Mouse (Mus musculus): ENCODE results near the gene B9d2. TPM values are rescaled to one million over a fixed set of nuclear protein-coding genes. Genes with fewer than 3 reads are reported as not detected.

Gene B9d2
- polyA plus RNA-seq, 1 experiment from 2014 or later, result 47.3 TPM

DNA sequence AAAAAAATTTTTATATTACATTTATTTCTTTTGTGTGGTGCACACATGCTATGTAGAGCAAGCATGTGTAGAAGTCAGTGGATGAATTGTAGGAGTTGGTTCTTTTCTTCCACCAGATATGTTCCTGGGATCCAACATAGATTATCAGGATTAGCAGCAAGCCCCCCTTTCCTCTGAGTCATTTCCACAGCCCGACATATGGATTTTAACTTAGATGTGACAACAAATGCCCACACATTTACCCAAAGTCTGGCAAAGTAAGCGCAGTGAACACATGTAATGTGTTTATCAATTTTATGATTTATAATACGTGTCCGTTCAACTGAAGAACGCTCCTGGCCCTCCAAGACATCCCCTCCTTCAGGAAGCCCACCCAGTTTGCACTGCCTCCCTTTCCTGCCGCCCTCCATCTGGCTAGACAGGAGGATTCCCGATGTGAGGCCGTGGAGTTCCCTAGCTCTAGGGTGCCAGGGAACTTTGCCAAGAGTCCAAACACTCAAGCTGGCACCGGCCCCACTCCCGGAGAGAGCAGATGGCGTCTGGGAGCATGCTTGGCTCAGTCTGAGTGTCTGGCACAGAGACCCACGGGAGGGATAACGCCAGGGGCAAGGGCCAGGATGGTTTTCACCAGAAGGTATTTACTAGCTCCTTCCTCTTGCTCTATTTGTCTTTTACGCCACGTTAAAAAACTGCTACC is 4.3 kb upstream of the B9d2 start:
- H3K9me3 ChIP-seq, result no peaks in the 10 kb centered on the region
- no peak overlapping the region for H3K4me3 ChIP-seq
- WGBS, result 51% methylated on average over 15 of the region's 15 CpGs
- peaks cover 23% of the 10 kb centered on the region for H3K27me3 ChIP-seq (replicated peaks)
- H3K27ac ChIP-seq, result peak overlapping the region; percentile 66
- H3K4me2 ChIP-seq, result no peak overlapping the region
- peaks cover 18% of the 10 kb centered on the region for H3K4me1 ChIP-seq
- no peak overlapping the region for H3K9ac ChIP-seq
- no peak for ATAC-seq (replicated peaks)
- no peaks in the 10 kb centered on the region for H3K36me3 ChIP-seq (replicated peaks)

DNA sequence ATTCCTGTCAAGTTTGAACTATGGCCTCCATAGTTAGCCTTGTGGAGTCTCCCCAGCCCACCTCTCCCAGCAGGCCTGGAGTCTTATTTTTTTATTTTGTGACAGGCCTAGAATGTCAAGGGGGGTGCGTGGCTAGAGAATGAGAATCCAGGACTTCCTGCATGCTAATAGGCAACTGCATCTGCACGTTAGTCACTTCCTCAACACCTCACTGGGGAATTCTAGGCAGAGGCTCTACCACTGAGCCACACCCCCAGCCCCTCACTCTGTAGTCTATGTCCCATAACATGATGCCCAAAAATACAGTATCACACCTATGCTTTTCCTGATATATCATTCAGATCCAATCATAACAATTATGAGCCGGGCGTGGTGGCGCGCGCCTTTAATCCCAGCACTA is 3.6 kb upstream of the B9d2 start:
- no peaks in the 10 kb centered on the region for H3K9me3 ChIP-seq
- peaks cover 23% of the 10 kb centered on the region for H3K27me3 ChIP-seq (replicated peaks)
- no peak overlapping the region for H3K4me3 ChIP-seq
- 89% methylated on average over 7 of the region's 7 CpGs for WGBS
- peaks cover 26% of the 10 kb centered on the region for H3K4me1 ChIP-seq
- no peak overlapping the region for H3K4me2 ChIP-seq
- no peak overlapping the region for H3K9ac ChIP-seq
- ATAC-seq (replicated peaks), result no peak
- H3K27ac ChIP-seq, result peak overlapping the region; percentile 66
- H3K36me3 ChIP-seq (replicated peaks), result no peaks in the 10 kb centered on the region

DNA sequence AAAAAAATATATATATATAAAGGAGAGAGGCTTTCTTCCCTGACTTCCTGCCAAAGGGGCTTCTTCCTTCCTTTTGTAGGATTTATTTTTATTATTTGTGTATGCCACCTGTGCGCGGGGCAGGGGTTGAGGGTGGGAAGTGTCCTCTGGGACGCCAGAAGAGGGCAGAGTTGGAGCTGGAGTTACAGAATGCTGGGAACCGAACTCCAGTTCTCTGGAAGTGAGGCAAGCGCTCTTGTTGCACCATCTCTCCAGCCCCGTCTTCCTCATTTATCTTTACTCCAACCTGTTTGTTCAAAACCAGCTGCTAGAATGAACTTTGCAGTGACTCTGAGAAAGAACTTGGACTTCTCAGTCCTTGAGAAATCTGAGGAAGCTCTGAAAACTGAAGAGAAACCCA is 609 bp upstream of the B9d2 start:
- Histone ChIP-seq H3K36me3 (replicated peaks) (no peaks in the 10 kb centered on the region), H3K27me3 (replicated peaks) (peaks cover 5% of the 10 kb centered on the region; the same call in 1 of the 2 replicates), H3K9ac (peak overlapping the region; percentile 67; the same call in 1 of the 2 replicates), H3K4me1 (peaks cover 25% of the 10 kb centered on the region), H3K4me3 (peak overlapping the region; percentile 70), H3K27ac (peak overlapping the region; percentile 98), H3K9me3 (no peaks in the 10 kb centered on the region), H3K4me2 (peak overlapping the region; percentile 64)
- 18% methylated on average over 6 of the region's 6 CpGs for WGBS
- no peak for ATAC-seq (replicated peaks)

DNA sequence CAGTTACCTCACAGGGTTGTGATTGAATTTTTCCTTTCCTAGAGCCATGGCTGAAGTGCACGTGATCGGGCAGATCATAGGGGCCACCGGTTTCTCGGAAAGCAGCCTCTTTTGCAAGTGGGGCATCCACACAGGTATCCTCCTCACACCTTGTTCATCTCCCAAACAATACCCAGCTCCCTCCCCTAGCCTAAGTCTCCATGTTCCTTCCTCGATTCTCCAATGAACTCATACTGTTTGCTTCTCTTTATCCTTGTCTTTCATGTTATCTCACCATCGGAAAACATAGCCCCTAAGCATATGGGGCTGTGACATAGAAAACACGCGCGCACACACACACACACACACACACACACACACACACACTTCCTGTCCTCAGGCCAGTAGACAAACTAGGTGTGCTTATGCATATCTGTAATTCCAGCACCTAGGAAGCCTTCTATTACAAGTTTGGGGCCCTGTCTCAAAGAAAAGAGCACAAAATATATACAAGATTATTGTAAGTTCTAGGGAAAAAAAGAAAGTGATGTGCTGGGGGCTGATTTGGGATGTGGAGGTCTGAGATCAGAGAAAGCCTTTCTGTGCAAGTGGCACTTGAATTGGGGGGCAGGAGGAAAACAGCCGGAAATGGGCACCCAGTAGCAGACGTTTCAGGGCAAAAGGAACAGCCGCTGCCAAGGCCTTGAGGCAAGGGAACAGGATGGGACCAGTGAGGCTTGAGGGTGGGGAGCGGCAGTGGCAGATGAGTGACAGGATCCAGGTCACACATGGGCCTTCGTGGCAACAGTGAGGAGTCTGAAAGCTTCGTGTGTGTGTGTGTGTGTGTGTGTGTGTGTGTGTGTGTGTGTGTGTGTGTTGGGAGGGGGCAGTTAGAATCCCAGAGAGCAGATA is 1.0 kb downstream of the B9d2 start:
- no peaks in the 10 kb centered on the region for H3K36me3 ChIP-seq (replicated peaks)
- peak overlapping the region; percentile 70 for H3K4me3 ChIP-seq
- ATAC-seq (replicated peaks), result 0 out of 2 replicates have a peak, but pooled peaks have one; percentile 4
- H3K27ac ChIP-seq, result peak overlapping the region; percentile 98
- WGBS, result 57% methylated on average over 15 of the region's 15 CpGs
- peak overlapping the region; percentile 64 for H3K4me2 ChIP-seq
- H3K27me3 ChIP-seq (replicated peaks), result peaks cover 12% of the 10 kb centered on the region
- peak overlapping the region; percentile 67 for H3K9ac ChIP-seq
- H3K9me3 ChIP-seq, result no peaks in the 10 kb centered on the region
- peaks cover 25% of the 10 kb centered on the region for H3K4me1 ChIP-seq

DNA sequence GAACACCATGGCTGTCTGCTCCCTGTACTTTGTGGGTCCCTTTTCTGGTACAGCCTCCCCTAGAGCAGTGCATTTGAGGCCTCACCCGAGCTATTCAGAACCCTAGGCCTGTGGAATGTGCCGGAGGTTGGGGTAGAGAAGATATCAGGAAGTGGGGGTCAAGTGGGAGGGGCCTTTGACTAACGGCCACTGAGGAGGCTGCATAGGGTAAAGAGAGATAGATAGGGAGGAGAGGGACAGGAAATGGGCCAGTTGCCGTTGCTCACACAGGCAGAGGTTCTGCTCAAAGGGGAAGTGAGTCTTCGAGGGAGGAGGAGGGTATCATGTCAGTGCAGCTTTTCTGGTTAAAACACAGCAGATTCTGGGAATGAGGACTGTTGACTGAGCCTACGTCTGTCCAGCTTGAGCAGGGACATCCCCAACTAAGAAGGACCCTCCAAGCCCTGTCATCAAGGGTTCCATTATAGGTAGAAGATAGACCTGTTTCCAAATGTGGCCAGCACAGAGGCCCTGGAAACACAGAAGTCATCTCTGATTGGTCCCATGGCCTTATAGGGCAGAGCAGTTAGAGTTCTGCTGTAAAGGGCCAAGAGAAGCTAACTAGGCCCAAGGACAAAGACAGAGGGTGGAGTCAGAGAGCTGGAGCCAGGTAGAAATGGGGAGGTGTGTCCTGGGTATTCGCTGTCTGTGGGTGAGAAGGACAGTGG is 3.0 kb downstream of the B9d2 start:
- Histone ChIP-seq H3K9me3 (no peaks in the 10 kb centered on the region), H3K4me2 (no peak overlapping the region), H3K9ac (no peak overlapping the region), H3K4me3 (no peak overlapping the region), H3K36me3 (replicated peaks) (no peaks in the 10 kb centered on the region), H3K27me3 (replicated peaks) (peaks cover 32% of the 10 kb centered on the region), H3K27ac (no peak overlapping the region), H3K4me1 (peaks cover 45% of the 10 kb centered on the region)
- no peak for ATAC-seq (replicated peaks)
- WGBS, result 77% methylated on average over 7 of the region's 7 CpGs

DNA sequence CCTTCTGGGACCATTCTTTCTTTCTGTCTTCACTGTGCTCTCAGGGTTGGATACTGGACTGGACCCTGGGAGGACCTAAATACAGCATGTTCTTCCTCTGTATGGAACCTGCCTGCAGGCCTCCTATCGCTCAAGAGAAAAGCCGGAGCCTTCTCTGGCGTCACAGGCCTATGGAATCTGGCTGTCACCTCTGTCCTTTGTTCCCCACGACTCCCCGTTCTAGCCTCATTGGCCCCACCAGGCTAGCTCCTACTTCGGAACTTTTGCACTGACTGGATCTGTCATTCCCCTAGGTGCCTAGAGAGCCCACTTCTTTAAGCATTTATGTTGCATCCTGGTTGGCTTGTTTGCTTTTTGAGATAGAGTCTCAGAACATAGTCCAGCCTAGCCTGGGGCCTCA is 4.1 kb downstream of the B9d2 start:
- H3K9ac ChIP-seq, result no peak overlapping the region
- no peaks in the 10 kb centered on the region for H3K9me3 ChIP-seq
- H3K27me3 ChIP-seq (replicated peaks), result peaks cover 42% of the 10 kb centered on the region
- 86% methylated on average over 6 of the region's 6 CpGs for WGBS
- H3K27ac ChIP-seq, result no peak overlapping the region
- ATAC-seq (replicated peaks), result no peak
- no peaks in the 10 kb centered on the region for H3K36me3 ChIP-seq (replicated peaks)
- H3K4me3 ChIP-seq, result no peak overlapping the region
- H3K4me2 ChIP-seq, result no peak overlapping the region
- peaks cover 55% of the 10 kb centered on the region for H3K4me1 ChIP-seq

DNA sequence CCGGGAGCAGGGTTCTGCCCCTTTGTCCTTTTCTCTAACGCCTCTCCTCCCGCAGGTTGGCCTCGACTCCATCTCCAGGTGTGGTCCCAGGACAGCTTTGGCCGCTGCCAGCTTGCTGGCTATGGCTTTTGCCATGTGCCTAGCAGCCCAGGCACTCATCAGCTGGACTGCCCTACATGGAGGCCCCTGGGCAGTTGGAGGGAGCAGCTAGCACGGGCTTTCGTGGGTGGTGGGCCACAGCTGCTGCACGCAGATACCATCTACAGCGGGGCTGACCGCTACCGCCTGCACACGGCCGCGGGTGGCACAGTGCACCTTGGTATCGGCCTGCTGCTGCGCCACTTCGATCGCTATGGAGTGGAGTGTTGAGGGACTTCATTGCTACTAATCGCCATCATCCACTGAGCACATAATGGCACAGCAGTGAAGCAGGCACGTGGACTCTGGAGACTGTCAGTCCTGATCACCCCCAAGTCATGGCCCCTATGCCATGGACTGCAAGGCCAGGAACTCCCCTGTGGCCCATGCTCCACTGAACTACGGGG is 5.4 kb downstream of the B9d2 start:
- no peaks in the 10 kb centered on the region for H3K36me3 ChIP-seq (replicated peaks)
- peaks cover 54% of the 10 kb centered on the region for H3K27me3 ChIP-seq (replicated peaks)
- WGBS, result 72% methylated on average over 21 of the region's 21 CpGs
- H3K4me1 ChIP-seq, result peaks cover 49% of the 10 kb centered on the region
- H3K4me2 ChIP-seq, result no peak overlapping the region
- no peak overlapping the region for H3K4me3 ChIP-seq
- ATAC-seq (replicated peaks), result no peak
- H3K9ac ChIP-seq, result no peak overlapping the region
- no peak overlapping the region for H3K27ac ChIP-seq
- no peaks in the 10 kb centered on the region for H3K9me3 ChIP-seq

DNA sequence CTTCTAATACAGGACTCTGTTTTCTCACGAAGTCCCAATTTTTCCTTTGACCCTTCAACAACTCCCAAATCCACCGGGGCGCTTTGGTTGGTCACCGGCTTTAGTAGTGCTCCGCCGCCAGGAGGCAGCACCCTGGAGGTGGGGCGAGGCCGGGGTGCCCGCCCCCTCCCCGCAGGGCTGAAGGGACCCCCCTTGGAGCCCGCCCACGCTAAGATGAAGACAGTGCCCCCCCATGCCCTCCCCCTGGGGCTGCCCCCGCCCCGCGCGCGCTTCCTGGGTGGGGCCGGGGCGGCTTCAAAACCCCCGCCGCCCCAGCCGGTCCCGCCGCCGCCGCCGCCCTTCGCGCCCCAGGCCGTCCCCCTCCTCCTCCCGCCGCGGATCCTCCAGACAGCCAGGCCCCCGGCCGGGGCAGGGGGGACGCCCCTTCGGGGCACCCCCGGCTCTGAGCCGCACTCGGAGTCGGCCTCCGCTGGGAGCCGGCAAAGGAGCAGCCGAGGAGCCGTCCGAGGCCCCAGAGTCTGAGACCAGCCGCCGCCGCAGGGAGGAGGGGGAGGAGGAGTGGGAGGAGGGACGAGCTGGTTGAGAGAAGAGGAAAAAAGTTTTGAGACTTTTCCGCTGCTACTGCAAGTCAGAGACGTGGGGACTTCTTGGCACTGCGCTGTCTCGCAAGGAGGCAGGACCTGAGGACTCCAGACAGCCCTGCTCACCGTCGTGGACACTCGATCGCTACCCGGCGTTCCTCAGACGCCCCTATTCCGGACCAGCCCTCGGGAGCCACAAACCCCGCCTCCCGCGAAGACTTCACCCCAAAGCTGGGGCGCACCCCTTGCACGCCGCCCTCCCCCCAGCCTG is 6.3 kb downstream of the B9d2 start, which contains the start of gene Tgfb1:
TSS of gene Tgfb1 (plus strand) at position 323 of the 852 bp plus-strand sequence.
- H3K4me1 ChIP-seq, result peaks cover 40% of the 10 kb centered on the region
- H3K27ac ChIP-seq, result no peak within 1 kb of the TSS
- no peaks in the 10 kb centered on the region for H3K36me3 ChIP-seq (replicated peaks)
- ATAC-seq (replicated peaks), result no peak
- H3K27me3 ChIP-seq (replicated peaks), result peaks cover 59% of the 10 kb centered on the region
- H3K4me3 ChIP-seq, result peak within 1 kb of the TSS; percentile 39
- H3K9ac ChIP-seq, result peak within 1 kb of the TSS; percentile 39
- no peaks in the 10 kb centered on the region for H3K9me3 ChIP-seq
- under 1% methylated on average over 44 of the region's 69 CpGs for WGBS
- peak within 1 kb of the TSS; percentile 67 for H3K4me2 ChIP-seq

DNA sequence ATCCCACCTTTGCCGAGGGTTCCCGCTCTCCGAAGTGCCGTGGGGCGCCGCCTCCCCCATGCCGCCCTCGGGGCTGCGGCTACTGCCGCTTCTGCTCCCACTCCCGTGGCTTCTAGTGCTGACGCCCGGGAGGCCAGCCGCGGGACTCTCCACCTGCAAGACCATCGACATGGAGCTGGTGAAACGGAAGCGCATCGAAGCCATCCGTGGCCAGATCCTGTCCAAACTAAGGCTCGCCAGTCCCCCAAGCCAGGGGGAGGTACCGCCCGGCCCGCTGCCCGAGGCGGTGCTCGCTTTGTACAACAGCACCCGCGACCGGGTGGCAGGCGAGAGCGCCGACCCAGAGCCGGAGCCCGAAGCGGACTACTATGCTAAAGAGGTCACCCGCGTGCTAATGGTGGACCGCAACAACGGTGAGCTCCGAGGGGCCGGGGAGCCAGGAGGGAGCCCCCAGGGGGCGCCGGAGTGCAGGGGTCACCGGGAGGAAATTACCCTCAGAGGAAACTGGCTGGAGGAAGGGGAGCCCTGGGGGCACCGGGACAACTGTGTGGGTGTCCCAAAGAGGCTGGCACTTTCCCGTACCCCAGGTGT is 7.3 kb downstream of the B9d2 start:
- peaks cover 59% of the 10 kb centered on the region for H3K27me3 ChIP-seq (replicated peaks)

DNA sequence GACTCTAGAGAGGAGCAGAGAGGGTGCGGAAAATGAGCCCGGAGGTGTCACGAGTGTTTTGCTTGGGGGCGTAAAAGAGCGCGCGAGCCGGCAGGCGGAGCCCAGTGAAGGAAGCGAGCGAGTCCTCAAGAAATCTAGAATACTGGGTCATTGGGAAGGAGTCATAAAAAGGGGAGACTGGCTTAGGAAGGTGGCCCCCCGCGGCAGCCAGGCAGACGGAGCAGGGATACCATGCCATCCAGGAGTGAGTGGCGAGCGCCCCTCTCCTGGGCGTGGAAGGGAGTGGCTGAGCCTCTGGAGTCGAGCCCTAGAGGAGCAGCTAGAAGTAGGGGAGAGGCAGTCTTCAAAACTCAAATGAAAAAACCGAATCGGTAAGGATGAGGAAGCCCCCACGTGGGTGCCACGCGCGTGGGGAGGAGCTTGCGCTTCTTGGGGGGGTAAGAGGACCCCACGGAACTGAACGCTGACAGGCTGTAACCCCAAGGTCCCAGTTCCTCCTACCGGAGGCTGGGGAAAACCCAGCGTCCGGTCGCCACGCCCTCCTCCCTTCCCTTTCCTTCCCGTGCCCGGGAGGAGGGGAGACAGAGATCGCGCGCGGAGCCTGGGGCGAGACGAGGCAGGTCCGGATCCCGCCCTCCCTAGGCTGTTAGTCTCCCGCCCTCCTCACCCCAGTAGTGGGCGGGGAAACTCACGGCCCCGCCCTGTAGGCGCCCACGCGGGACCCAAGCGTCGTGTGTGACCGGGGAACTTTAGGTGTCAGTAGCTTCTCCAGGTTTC is 8.4 kb downstream of the B9d2 start:
- no peaks in the 10 kb centered on the region for H3K36me3 ChIP-seq (replicated peaks)
- peaks cover 59% of the 10 kb centered on the region for H3K27me3 ChIP-seq (replicated peaks)
- peak overlapping the region; percentile 39 for H3K4me3 ChIP-seq
- peak overlapping the region; percentile 67 for H3K4me2 ChIP-seq
- WGBS, result 1% methylated on average over 42 of the region's 52 CpGs
- no peak overlapping the region for H3K27ac ChIP-seq
- no peaks in the 10 kb centered on the region for H3K9me3 ChIP-seq
- peak overlapping the region; percentile 34 for H3K9ac ChIP-seq
- ATAC-seq (replicated peaks), result no peak; the same call in 1 of the 2 replicates
- peaks cover 33% of the 10 kb centered on the region for H3K4me1 ChIP-seq

More for the DNA sequence above, 7.3 kb downstream of the B9d2 start:
- peaks cover 33% of the 10 kb centered on the region for H3K4me1 ChIP-seq
- H3K4me2 ChIP-seq, result peak overlapping the region; percentile 67
- ATAC-seq (replicated peaks), result no peak
- no peaks in the 10 kb centered on the region for H3K9me3 ChIP-seq
- peak overlapping the region; percentile 39 for H3K9ac ChIP-seq
- WGBS, result under 1% methylated on average over 47 of the region's 47 CpGs
- H3K36me3 ChIP-seq (replicated peaks), result no peaks in the 10 kb centered on the region
- H3K4me3 ChIP-seq, result peak overlapping the region; percentile 39
- H3K27ac ChIP-seq, result no peak overlapping the region

Data from midbrain, embryonic 15.5 days (tissue).